Mouse (Mus musculus) forebrain, postnatal 0 days (tissue): Measurements from ENCODE around the gene Vmn1r32. TPM values are rescaled to one million over a fixed set of nuclear protein-coding genes. Genes with fewer than 3 reads are reported as not detected.

Experiments used
- ATAC-seq: fragments of 200-750 bp; cut with Nextera tagmentation; 2 replicates; pipeline ENCODE4 v1.8.0; 2017; ENCODE audit warnings: mild to moderate bottlenecking, moderate library complexity
- DNase-seq: peaks from one replicate; pipeline ENCODE4 v3.0.0-alpha.2; 2015
- H3K27ac ChIP-seq: fragments of 300-500 bp; sonication (generic); 2 replicates; pipeline ENCODE4 v1.5.1; 2014; ENCODE audit warnings: low read depth, mild to moderate bottlenecking, antibody characterized with exemption, low read length, moderate library complexity, mixed read lengths
- H3K27me3 ChIP-seq: fragments of 300-500 bp; sonication (generic); 2 replicates; pipeline ENCODE4 v1.6.1; 2014; ENCODE audit warnings: mild to moderate bottlenecking, low read length, mixed read lengths; ENCODE audit not compliant: insufficient read depth
- H3K36me3 ChIP-seq: fragments of 300-500 bp; sonication (generic); 2 replicates; pipeline ENCODE4 v1.6.1; 2014; ENCODE audit warnings: mild to moderate bottlenecking, moderate library complexity; ENCODE audit not compliant: insufficient read depth
- H3K4me1 ChIP-seq: fragments of 300-500 bp; sonication (generic); 2 replicates; pipeline ENCODE4 v1.6.1; 2014; ENCODE audit warnings: antibody characterized with exemption; ENCODE audit not compliant: insufficient read depth
- H3K4me2 ChIP-seq: fragments of 300-500 bp; sonication (generic); 2 replicates; pipeline ENCODE4 v1.6.1; 2014; ENCODE audit warnings: low read depth, mild to moderate bottlenecking, moderate library complexity
- H3K4me3 ChIP-seq: fragments of 300-500 bp; sonication (generic); 2 replicates; pipeline ENCODE4 v1.5.1; 2014; ENCODE audit warnings: low read depth, low read length, mixed read lengths
- H3K9ac ChIP-seq: fragments of 300-500 bp; sonication (generic); 2 replicates; pipeline ENCODE4 v1.6.1; 2014; ENCODE audit warnings: mild to moderate bottlenecking
- H3K9me3 ChIP-seq: fragments of 300-500 bp; sonication (generic); 2 replicates; pipeline ENCODE4 v1.6.1; 2016; ENCODE audit warnings: low read length
- CTCF ChIP-seq: sonication (generic); IDR thresholded peaks from 2 replicates; pipeline ENCODE4 v1.5.1; 2016; ENCODE audit warnings: antibody characterized with exemption, control low read depth, low read depth
- WGBS: fragments of 180-500 bp; shearing (Covaris S2); extraction: QIAGEN DNeasy Blood & Tissue Kit; methylation state at CpG from one replicate; pipeline ENCODE4 v1.1.7; 2014; 5-methylcytosine and 5-hydroxymethylcytosine counted together
- polyA plus RNA-seq: library from polyadenylated mRNA; unstranded; fragments of >200 nt; fragmentation: Nextera tagmentation; extraction: Ambion mirVana; gene quantifications from 2 replicates; pipeline ENCODE4 v1.2.1, GENCODE M21; 2015
- total RNA-seq: library from RNA; depleted of rRNA; stranded (reverse); fragments of >200 nt; gene quantifications from 2 replicates; pipeline ENCODE4 v1.2.3, GENCODE M21; 2014; rRNA removed

The Vmn1r32 gene
- total RNA-seq = not detected in 2 replicates
- not detected in 2 replicates for polyA plus RNA-seq

DNA sequence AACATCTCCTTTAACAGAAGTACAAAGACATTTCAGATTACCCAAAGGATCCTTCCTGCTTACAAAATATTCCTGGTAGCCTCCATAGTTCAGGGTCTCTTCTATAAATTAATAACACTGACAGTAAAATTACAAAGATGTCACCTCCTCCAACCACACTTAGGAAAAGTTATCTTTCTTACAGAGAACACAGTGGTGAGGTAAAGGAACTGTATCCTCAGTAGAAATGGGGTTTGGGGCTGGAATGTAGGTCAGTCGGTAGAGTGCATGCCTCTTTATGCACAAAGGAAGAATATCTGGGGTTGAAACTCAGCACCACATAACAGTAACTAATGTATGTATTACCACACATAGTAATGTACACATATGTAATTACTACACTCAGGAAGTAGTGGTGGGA lies at the start of gene Vmn1r32:
Gene Vmn1r32, minus strand, starts transcription at position 101 of the 400 bp plus-strand sequence.
- ATAC-seq = no peak
- WGBS = 79% methylated on average over 1 of the region's 1 CpGs
- Histone ChIP-seq H3K27me3 (no peaks in the 10 kb centered on the region), H3K27ac (no peak within 1 kb of the TSS), H3K9me3 (no peaks in the 10 kb centered on the region), H3K4me1 (no peaks in the 10 kb centered on the region), H3K4me3 (no peak within 1 kb of the TSS), H3K9ac (no peak within 1 kb of the TSS), H3K36me3 (no peaks in the 10 kb centered on the region), H3K4me2 (no peak within 1 kb of the TSS)
- no peak for DNase-seq
- TF ChIP-seq CTCF = no peak

DNA sequence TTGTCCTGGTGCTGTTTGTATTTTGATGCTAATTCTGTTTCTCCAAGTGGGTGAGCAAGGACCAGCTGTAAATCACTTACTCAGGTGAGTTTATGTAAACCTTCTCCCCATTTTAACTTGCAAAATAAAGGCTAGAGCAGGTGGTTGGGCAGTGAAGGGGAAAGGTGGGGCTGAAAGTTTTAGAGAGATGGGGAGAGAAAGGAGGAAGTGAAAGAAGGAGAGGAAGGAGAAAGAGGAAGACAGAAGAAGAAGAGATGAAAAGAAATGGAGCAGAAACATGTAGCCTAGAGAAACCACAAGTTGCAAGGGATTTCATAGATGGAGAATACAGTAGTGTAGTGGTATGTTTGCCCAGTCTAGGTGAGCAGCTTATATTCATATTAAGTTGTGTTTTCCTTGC lies 35.9 kb upstream of the Vmn1r32 start:
- TF ChIP-seq CTCF = no peak
- H3K27ac ChIP-seq = no peak overlapping the region
- no peak for ATAC-seq

DNA sequence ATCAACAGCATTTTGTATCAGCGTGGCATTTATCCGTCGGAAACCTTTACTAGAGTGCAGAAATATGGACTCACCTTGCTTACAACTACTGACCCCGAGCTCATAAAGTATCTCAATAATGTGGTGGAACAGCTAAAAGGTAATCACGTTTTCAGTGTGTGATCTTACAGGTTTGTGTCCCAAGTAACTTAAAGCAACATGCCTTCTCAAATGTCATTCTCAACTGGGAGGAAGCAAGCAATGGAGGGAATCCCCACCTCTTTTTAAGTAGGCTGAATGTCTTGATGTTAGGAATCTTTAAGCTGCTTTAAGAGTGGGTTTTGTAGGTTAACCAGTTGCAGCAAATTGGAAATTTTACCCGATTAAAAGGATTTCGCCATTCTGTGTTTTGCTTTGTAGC lies 23.9 kb downstream of the Vmn1r32 start:
- no peak for DNase-seq
- 17% methylated on average over 7 of the region's 7 CpGs for WGBS
- no peak for ATAC-seq
- H3K4me3 ChIP-seq = peak overlapping the region; percentile 77
- H3K27me3 ChIP-seq = no peaks in the 10 kb centered on the region
- peak overlapping the region; percentile 56 for H3K9ac ChIP-seq
- no peaks in the 10 kb centered on the region for H3K9me3 ChIP-seq
- peaks cover 10% of the 10 kb centered on the region for H3K4me1 ChIP-seq
- H3K4me2 ChIP-seq = peak overlapping the region; percentile 88
- no peaks in the 10 kb centered on the region for H3K36me3 ChIP-seq
- 0 out of 2 replicates have a peak overlapping the region, but pooled peaks have one; percentile 78 for H3K27ac ChIP-seq
- no peak for TF ChIP-seq CTCF

More for the DNA sequence above, 35.9 kb upstream of the Vmn1r32 start:
- no peak for DNase-seq
- Histone ChIP-seq H3K4me1 (no peaks in the 10 kb centered on the region), H3K9ac (no peak overlapping the region), H3K36me3 (no peaks in the 10 kb centered on the region), H3K4me2 (no peak overlapping the region), H3K27me3 (no peaks in the 10 kb centered on the region), H3K4me3 (no peak overlapping the region), H3K9me3 (no peaks in the 10 kb centered on the region)

DNA sequence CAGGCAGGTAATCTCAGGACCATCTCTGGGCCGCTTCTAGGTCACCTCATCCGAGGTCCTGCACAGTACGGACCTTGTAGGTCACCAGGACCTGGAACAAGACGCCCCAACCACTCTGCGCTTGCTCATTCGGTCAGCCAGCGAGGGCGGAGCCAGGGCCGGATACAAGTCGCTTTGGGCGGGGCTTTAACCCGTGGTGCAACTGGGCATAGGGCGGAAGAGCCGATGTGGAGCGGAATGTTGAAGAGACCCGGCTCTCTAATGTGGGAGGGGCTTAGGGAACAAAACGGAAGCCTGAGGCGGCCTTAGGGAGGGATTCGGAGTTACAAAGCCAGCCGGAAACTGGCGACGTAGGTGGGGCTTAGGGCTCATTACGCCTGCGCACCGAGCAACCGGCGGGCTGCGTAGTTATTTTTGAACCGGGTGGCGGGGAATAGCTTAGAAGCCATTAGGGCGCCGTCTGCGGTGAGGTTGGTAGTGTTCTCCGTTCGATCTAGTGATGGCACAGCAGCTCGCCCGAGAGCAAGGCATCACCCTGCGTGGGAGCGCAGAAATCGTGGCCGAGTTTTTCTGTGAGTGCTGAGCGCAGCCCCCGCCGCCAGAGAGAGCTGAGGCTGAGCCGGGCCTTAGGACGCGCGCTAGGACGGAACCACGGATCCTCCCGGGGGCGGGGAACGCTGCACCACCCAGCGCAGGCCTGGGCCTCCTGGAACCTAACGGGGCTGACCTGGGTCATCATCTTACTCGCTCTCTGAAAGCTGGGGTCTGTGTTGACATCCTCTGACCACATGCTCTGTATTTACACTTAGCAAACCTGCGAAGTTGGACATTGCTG lies 24.7 kb downstream of the Vmn1r32 start, which contains the start of gene Mad2l1:
Gene Mad2l1, plus strand, starts transcription at position 363 of the 835 bp plus-strand sequence.
- Histone ChIP-seq H3K36me3 (no peaks in the 10 kb centered on the region), H3K4me2 (peak within 1 kb of the TSS; percentile 88), H3K9ac (peak within 1 kb of the TSS; percentile 56), H3K4me1 (peaks cover 10% of the 10 kb centered on the region), H3K4me3 (peak within 1 kb of the TSS; percentile 77), H3K27ac (peak within 1 kb of the TSS; percentile 78), H3K27me3 (no peaks in the 10 kb centered on the region), H3K9me3 (no peaks in the 10 kb centered on the region)
- TF ChIP-seq CTCF = peak; percentile 58
- DNase-seq = peak; percentile 98
- peak; percentile 99 for ATAC-seq
- WGBS = under 1% methylated on average over 57 of the region's 57 CpGs

DNA sequence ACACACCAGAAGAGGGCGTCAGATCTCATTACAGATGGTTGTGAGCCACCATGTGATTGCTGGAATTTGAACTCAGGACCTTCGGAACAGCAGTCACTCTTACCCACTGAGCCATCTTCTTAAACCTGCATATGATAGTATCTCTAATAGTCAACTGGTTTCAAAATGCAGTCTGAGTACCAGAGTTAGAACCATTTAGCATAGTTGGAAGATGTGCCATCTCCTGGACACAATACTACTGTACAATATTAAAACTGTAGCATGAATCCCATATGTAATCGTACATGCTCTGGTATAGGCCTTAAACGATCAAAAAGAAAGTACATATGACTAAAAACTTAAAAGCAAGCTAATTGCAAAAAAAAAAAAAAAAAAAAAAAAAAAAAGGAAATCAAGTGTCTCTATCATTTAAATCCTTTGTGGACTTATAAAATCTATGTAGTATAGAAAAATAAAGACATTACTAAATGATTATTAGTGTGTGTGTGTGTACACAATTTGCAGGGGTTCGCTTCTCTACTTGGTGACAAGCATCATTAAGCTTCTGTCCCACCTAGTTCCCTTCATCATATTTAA lies 25.4 kb downstream of the Vmn1r32 start:
- Histone ChIP-seq H3K9me3 (no peaks in the 10 kb centered on the region), H3K4me3 (peak overlapping the region; percentile 77), H3K27ac (peak overlapping the region; percentile 78), H3K27me3 (no peaks in the 10 kb centered on the region), H3K36me3 (no peaks in the 10 kb centered on the region), H3K9ac (peak overlapping the region; percentile 56), H3K4me1 (peaks cover 10% of the 10 kb centered on the region), H3K4me2 (peak overlapping the region; percentile 88)
- DNase-seq = no peak
- 74% methylated on average over 5 of the region's 5 CpGs for WGBS
- no peak for ATAC-seq
- TF ChIP-seq CTCF = no peak

DNA sequence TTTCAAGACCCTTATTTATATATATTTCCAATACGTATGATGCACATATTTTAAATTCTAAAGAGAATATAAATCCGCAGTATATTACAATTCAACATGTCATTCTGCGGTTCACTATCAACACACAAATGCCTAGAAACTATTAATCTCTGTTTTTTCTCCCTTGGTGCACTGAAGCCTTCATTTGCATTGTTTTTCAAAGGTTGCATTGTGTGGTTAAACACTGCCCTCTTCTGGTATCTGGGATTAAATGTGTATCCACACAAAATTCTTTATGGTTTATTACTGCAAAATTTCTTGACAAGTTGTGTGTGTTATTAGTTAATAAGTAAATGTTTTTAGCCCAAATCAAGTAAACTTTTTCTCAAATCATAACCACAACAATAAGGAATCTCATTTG lies 26.7 kb downstream of the Vmn1r32 start:
- H3K27me3 ChIP-seq = no peaks in the 10 kb centered on the region
- no peaks in the 10 kb centered on the region for H3K36me3 ChIP-seq
- peak; percentile 75 for TF ChIP-seq CTCF
- 34% methylated on average over 3 of the region's 3 CpGs for WGBS
- H3K4me1 ChIP-seq = peaks cover 10% of the 10 kb centered on the region
- H3K4me3 ChIP-seq = no peak overlapping the region
- ATAC-seq (no peak), DNase-seq (peak; percentile 74)
- H3K27ac ChIP-seq = no peak overlapping the region
- H3K9me3 ChIP-seq = no peaks in the 10 kb centered on the region
- no peak overlapping the region for H3K4me2 ChIP-seq
- no peak overlapping the region for H3K9ac ChIP-seq

DNA sequence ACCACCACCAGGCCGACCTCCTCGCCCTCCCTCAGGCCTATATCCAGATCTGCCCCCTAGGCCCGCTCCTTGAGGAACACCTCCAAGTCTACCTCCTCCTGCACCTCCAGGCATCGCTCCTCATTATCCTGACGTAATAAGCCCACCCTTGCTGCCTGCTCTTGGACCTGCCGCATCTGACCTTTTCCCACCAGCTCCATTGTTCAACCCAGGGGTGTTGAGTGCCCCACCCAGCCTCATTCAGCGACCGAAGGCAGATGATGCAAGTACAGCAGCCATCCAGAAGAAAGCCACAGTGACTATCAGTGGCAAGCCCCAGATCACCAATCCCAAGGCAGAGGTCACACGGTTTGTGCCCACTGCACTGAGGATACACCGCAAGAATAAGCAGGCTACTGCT lies 31.5 kb downstream of the Vmn1r32 start:
- no peak for ATAC-seq
- WGBS = 94% methylated on average over 10 of the region's 10 CpGs

More for the DNA sequence above, 31.5 kb downstream of the Vmn1r32 start:
- no peaks in the 10 kb centered on the region for H3K27me3 ChIP-seq
- no peak overlapping the region for H3K27ac ChIP-seq
- TF ChIP-seq CTCF = no peak
- no peak overlapping the region for H3K4me3 ChIP-seq
- H3K36me3 ChIP-seq = no peaks in the 10 kb centered on the region
- no peaks in the 10 kb centered on the region for H3K9me3 ChIP-seq
- no peak overlapping the region for H3K9ac ChIP-seq
- no peaks in the 10 kb centered on the region for H3K4me1 ChIP-seq
- no peak for DNase-seq
- no peak overlapping the region for H3K4me2 ChIP-seq
